Mouse (Mus musculus) cerebellum, adult (tissue): ENCODE measurements around the gene Atxn7l1.

Source experiments
- ATAC-seq: cut with Nextera tagmentation; 2 replicates; pipeline ENCODE4 v1.9.2; 2017; ENCODE audit warnings: mild to moderate bottlenecking, moderate library complexity, mixed read lengths; ENCODE audit not compliant: insufficient number of reproducible peaks, low FRiP score, low TSS enrichment

Gene Atxn7l1

GRCm38 (mm10) chr12:33308668-33309067 is 161.2 kb downstream of the Atxn7l1 start:
- no peak for ATAC-seq

GRCm38 (mm10) chr12:33313828-33314671 is 166.6 kb downstream of the Atxn7l1 start:
- peak; percentile 90 for ATAC-seq

GRCm38 (mm10) chr12:33314924-33315643 is 167.6 kb downstream of the Atxn7l1 start:
- ATAC-seq, result no peak

- ATAC-seq, result no peak
Measured at GRCm38 (mm10) chr12:33315804-33316203, 168.3 kb downstream of the Atxn7l1 start.

GRCm38 (mm10) chr12:33317792-33318530 is 170.5 kb downstream of the Atxn7l1 start:
- ATAC-seq, result no peak

- no peak for ATAC-seq
Measured at GRCm38 (mm10) chr12:33322547-33322946, 175.1 kb downstream of the Atxn7l1 start.

- ATAC-seq, result no peak
Measured at GRCm38 (mm10) chr12:33323821-33324220, 176.3 kb downstream of the Atxn7l1 start.

- no peak for ATAC-seq
Measured at GRCm38 (mm10) chr12:33325424-33325823, 177.9 kb downstream of the Atxn7l1 start.

GRCm38 (mm10) chr12:33332046-33332445 is 184.6 kb downstream of the Atxn7l1 start:
- no peak for ATAC-seq

- ATAC-seq, result peak; percentile 17; the same call in 1 of the 2 replicates
Measured at GRCm38 (mm10) chr12:33332796-33333195, 185.3 kb downstream of the Atxn7l1 start.

- peak; percentile 77 for ATAC-seq
Measured at GRCm38 (mm10) chr12:33333914-33334313, 186.4 kb downstream of the Atxn7l1 start.

- no peak for ATAC-seq
Measured at GRCm38 (mm10) chr12:33334511-33334910, 187.0 kb downstream of the Atxn7l1 start.

GRCm38 (mm10) chr12:33334951-33335350 is 187.5 kb downstream of the Atxn7l1 start:
- ATAC-seq, result no peak

GRCm38 (mm10) chr12:33335410-33335809 is 187.9 kb downstream of the Atxn7l1 start:
- no peak for ATAC-seq

- ATAC-seq, result no peak
Measured at GRCm38 (mm10) chr12:33336561-33337125, 189.2 kb downstream of the Atxn7l1 start.

- no peak for ATAC-seq
Measured at GRCm38 (mm10) chr12:33337289-33337688, 189.8 kb downstream of the Atxn7l1 start.

GRCm38 (mm10) chr12:33338170-33338569 is 190.7 kb downstream of the Atxn7l1 start:
- no peak for ATAC-seq

GRCm38 (mm10) chr12:33339822-33340221 is 192.3 kb downstream of the Atxn7l1 start:
- no peak for ATAC-seq

- 0 out of 2 replicates have a peak, but pooled peaks have one; percentile 23 for ATAC-seq
Measured at GRCm38 (mm10) chr12:33340698-33341097, 193.2 kb downstream of the Atxn7l1 start.

- peak; percentile 57 for ATAC-seq
Measured at GRCm38 (mm10) chr12:33341351-33341892, 193.9 kb downstream of the Atxn7l1 start.
